Mouse (Mus musculus) brain, embryonic 14.5 days (tissue): ENCODE measurements around the gene Grk2.

ENCODE experiments used
- CTCF ChIP-seq: fragments of 200-500 bp; IDR thresholded peaks from 2 replicates; pipeline ENCODE4 v1.5.1; 2012; ENCODE audit warnings: inconsistent platforms, mild to moderate bottlenecking, moderate library complexity, borderline replicate concordance; ENCODE audit not compliant: insufficient read depth, insufficient read length; ENCODE audit errors: extremely low read depth
- POLR2A ChIP-seq: fragments of 200-500 bp; IDR thresholded peaks from 2 replicates; pipeline ENCODE4 v1.6.1; 2012; ENCODE audit warnings: mild to moderate bottlenecking, inconsistent platforms, borderline replicate concordance; ENCODE audit not compliant: poor library complexity, insufficient read depth, insufficient read length, severe bottlenecking; ENCODE audit errors: extremely low read depth

GRCm38 (mm10) chr19:4331273-4331672 lies 25.3 kb upstream of the Grk2 start:
- no peak for TF ChIP-seq CTCF
- no peak for TF ChIP-seq POLR2A
